Mouse (Mus musculus) hindbrain, embryonic 11.5 days (tissue): ENCODE results near the gene Alcam. TPM values are rescaled to one million over a fixed set of nuclear protein-coding genes. Genes with fewer than 3 reads are reported as not detected.

Source experiments
- ATAC-seq: fragments of 200-750 bp; cut with Nextera tagmentation; 2 replicates; pipeline ENCODE4 v1.8.0; 2017; ENCODE audit warnings: mild to moderate bottlenecking, moderate TSS enrichment, moderate library complexity; ENCODE audit not compliant: low FRiP score
- DNase-seq: peaks from one replicate; pipeline ENCODE4 v3.0.0-alpha.2; 2015; ENCODE audit warnings: low spot score
- H3K27ac ChIP-seq: fragments of 300-500 bp; sonication (generic); 2 replicates; pipeline ENCODE4 v1.5.1; 2014; ENCODE audit warnings: mild to moderate bottlenecking, low read depth, low read length
- H3K27me3 ChIP-seq: fragments of 300-500 bp; sonication (generic); 2 replicates; pipeline ENCODE4 v1.6.1; 2014; ENCODE audit warnings: mild to moderate bottlenecking, low read length, moderate library complexity, mixed read lengths; ENCODE audit not compliant: control insufficient read depth, insufficient read depth
- H3K36me3 ChIP-seq: fragments of 300-500 bp; sonication (generic); 2 replicates; pipeline ENCODE4 v1.6.1; 2014; ENCODE audit warnings: mild to moderate bottlenecking, low read length, moderate library complexity, mixed read lengths; ENCODE audit not compliant: control insufficient read depth, insufficient read depth
- H3K4me1 ChIP-seq: fragments of 300-500 bp; sonication (generic); replicated peaks from 2 replicates; pipeline ENCODE4 v1.6.1; 2014; ENCODE audit warnings: low read length, mixed read lengths; ENCODE audit not compliant: control insufficient read depth, insufficient read depth
- H3K4me2 ChIP-seq: fragments of 300-500 bp; sonication (generic); replicated peaks from 2 replicates; pipeline ENCODE4 v1.6.1; 2014; ENCODE audit warnings: mild to moderate bottlenecking, low read depth, low read length
- H3K4me3 ChIP-seq: fragments of 300-500 bp; sonication (generic); 2 replicates; pipeline ENCODE4 v1.5.1; 2014; ENCODE audit warnings: low read depth, low read length
- H3K9ac ChIP-seq: fragments of 300-500 bp; sonication (generic); 2 replicates; pipeline ENCODE4 v1.6.1; 2014; ENCODE audit warnings: low read depth, low read length
- H3K9me3 ChIP-seq: fragments of 300-500 bp; sonication (generic); 2 replicates; pipeline ENCODE4 v1.6.1; 2016; ENCODE audit warnings: low read length; ENCODE audit not compliant: control insufficient read depth
- WGBS: fragments of 180-500 bp; shearing (Covaris S2); extraction: QIAGEN DNeasy Blood & Tissue Kit; methylation state at CpG from one replicate; pipeline ENCODE4 v1.1.7; 2014; 5-methylcytosine and 5-hydroxymethylcytosine counted together
- polyA plus RNA-seq: library from polyadenylated mRNA; unstranded; fragments of >200 nt; fragmentation: Nextera tagmentation; extraction: Ambion mirVana; gene quantifications from 2 replicates; pipeline ENCODE4 v1.2.1, GENCODE M21; 2014

The Alcam gene
- polyA plus RNA-seq, 1 experiment from 2014 or later: 84.9 TPM

GRCm38 (mm10) chr16:52432072-52432471 lies 21.8 kb downstream of the Alcam start:
- Histone ChIP-seq H3K4me2 (no peak overlapping the region), H3K9me3 (no peaks in the 10 kb centered on the region), H3K27me3 (no peaks in the 10 kb centered on the region), H3K4me1 (no peaks in the 10 kb centered on the region), H3K4me3 (no peak overlapping the region), H3K9ac (no peak overlapping the region), H3K27ac (no peak overlapping the region), H3K36me3 (no peaks in the 10 kb centered on the region)
- DNase-seq: no peak
- no peak for ATAC-seq
- 89% methylated on average over 1 of the region's 1 CpGs for WGBS

GRCm38 (mm10) chr16:52431590-52431989 lies 22.3 kb downstream of the Alcam start:
- no peak for ATAC-seq
- H3K36me3 ChIP-seq: no peaks in the 10 kb centered on the region
- H3K9ac ChIP-seq: no peak overlapping the region
- no peak overlapping the region for H3K4me3 ChIP-seq
- H3K4me2 ChIP-seq: no peak overlapping the region
- no peak for DNase-seq
- H3K27ac ChIP-seq: no peak overlapping the region
- no peaks in the 10 kb centered on the region for H3K27me3 ChIP-seq
- no peaks in the 10 kb centered on the region for H3K4me1 ChIP-seq
- 81% methylated on average over 2 of the region's 2 CpGs for WGBS
- H3K9me3 ChIP-seq: no peaks in the 10 kb centered on the region

- ATAC-seq: 0 out of 2 replicates have a peak, but pooled peaks have one; percentile 49
- Histone ChIP-seq H3K4me2 (no peak overlapping the region), H3K36me3 (no peaks in the 10 kb centered on the region), H3K27ac (no peak overlapping the region), H3K4me3 (no peak overlapping the region), H3K27me3 (no peaks in the 10 kb centered on the region), H3K9ac (no peak overlapping the region), H3K9me3 (no peaks in the 10 kb centered on the region), H3K4me1 (no peaks in the 10 kb centered on the region)
- DNase-seq: no peak
- WGBS: 79% methylated on average over 3 of the region's 3 CpGs
Observed at GRCm38 (mm10) chr16:52430073-52430472, 23.8 kb downstream of the Alcam start.

- no peak for ATAC-seq
- H3K36me3 ChIP-seq: no peaks in the 10 kb centered on the region
- no peak for DNase-seq
- no peak overlapping the region for H3K4me3 ChIP-seq
- H3K9ac ChIP-seq: no peak overlapping the region
- no peak overlapping the region for H3K27ac ChIP-seq
- no peaks in the 10 kb centered on the region for H3K4me1 ChIP-seq
- no peak overlapping the region for H3K4me2 ChIP-seq
- H3K9me3 ChIP-seq: no peaks in the 10 kb centered on the region
- H3K27me3 ChIP-seq: no peaks in the 10 kb centered on the region
Observed at GRCm38 (mm10) chr16:52429661-52430060, 24.2 kb downstream of the Alcam start.

GRCm38 (mm10) chr16:52428505-52428904 lies 25.4 kb downstream of the Alcam start:
- no peak overlapping the region for H3K4me3 ChIP-seq
- H3K9me3 ChIP-seq: no peaks in the 10 kb centered on the region
- 71% methylated on average over 4 of the region's 4 CpGs for whole genome bisulfite sequencing
- no peaks in the 10 kb centered on the region for H3K36me3 ChIP-seq
- no peaks in the 10 kb centered on the region for H3K27me3 ChIP-seq
- no peak overlapping the region for H3K4me2 ChIP-seq
- DNase-seq (no peak), ATAC-seq (no peak)
- H3K4me1 ChIP-seq: no peaks in the 10 kb centered on the region
- no peak overlapping the region for H3K9ac ChIP-seq
- no peak overlapping the region for H3K27ac ChIP-seq

GRCm38 (mm10) chr16:52418568-52419158 lies 35.2 kb downstream of the Alcam start:
- no peaks in the 10 kb centered on the region for H3K9me3 ChIP-seq
- WGBS: 75% methylated on average over 5 of the region's 5 CpGs
- H3K4me1 ChIP-seq: no peaks in the 10 kb centered on the region
- no peak overlapping the region for H3K27ac ChIP-seq
- no peak for DNase-seq
- no peak overlapping the region for H3K4me3 ChIP-seq
- H3K27me3 ChIP-seq: no peaks in the 10 kb centered on the region
- H3K36me3 ChIP-seq: no peaks in the 10 kb centered on the region
- ATAC-seq: no peak
- no peak overlapping the region for H3K4me2 ChIP-seq
- H3K9ac ChIP-seq: no peak overlapping the region

GRCm38 (mm10) chr16:52417982-52418381 lies 35.9 kb downstream of the Alcam start:
- Histone ChIP-seq H3K27ac (no peak overlapping the region), H3K4me1 (no peaks in the 10 kb centered on the region), H3K36me3 (no peaks in the 10 kb centered on the region), H3K9me3 (no peaks in the 10 kb centered on the region), H3K4me2 (no peak overlapping the region), H3K4me3 (no peak overlapping the region), H3K27me3 (no peaks in the 10 kb centered on the region), H3K9ac (no peak overlapping the region)
- no peak for ATAC-seq
- WGBS: 80% methylated on average over 5 of the region's 5 CpGs
- DNase-seq: no peak

GRCm38 (mm10) chr16:52417146-52417545 lies 36.7 kb downstream of the Alcam start:
- no peak for ATAC-seq
- Histone ChIP-seq H3K4me2 (no peak overlapping the region), H3K27ac (no peak overlapping the region), H3K4me1 (no peaks in the 10 kb centered on the region), H3K36me3 (no peaks in the 10 kb centered on the region), H3K9ac (no peak overlapping the region), H3K27me3 (no peaks in the 10 kb centered on the region), H3K4me3 (no peak overlapping the region), H3K9me3 (no peaks in the 10 kb centered on the region)
- 93% methylated on average over 7 of the region's 7 CpGs for WGBS
- DNase-seq: no peak

GRCm38 (mm10) chr16:52413714-52414113 lies 40.2 kb downstream of the Alcam start:
- 89% methylated on average over 3 of the region's 3 CpGs for WGBS
- H3K4me1 ChIP-seq: no peaks in the 10 kb centered on the region
- no peak overlapping the region for H3K9ac ChIP-seq
- no peak for ATAC-seq
- H3K4me3 ChIP-seq: no peak overlapping the region
- no peaks in the 10 kb centered on the region for H3K36me3 ChIP-seq
- H3K9me3 ChIP-seq: no peaks in the 10 kb centered on the region
- H3K27me3 ChIP-seq: no peaks in the 10 kb centered on the region
- no peak overlapping the region for H3K4me2 ChIP-seq
- no peak for DNase-seq
- no peak overlapping the region for H3K27ac ChIP-seq
